Mouse (Mus musculus) hindbrain, embryonic 15.5 days (tissue): ENCODE results near the gene Dnajc7. TPM values are rescaled to one million over a fixed set of nuclear protein-coding genes. Genes with fewer than 3 reads are reported as not detected.
"Not testable (repeated sequence)": the region's sequence is repeated elsewhere in the genome, so short reads cannot be mapped to it uniquely, and the experiment has no call there.

Source experiments
- ATAC-seq: fragments of 200-750 bp; cut with Nextera tagmentation; 2 replicates; pipeline ENCODE4 v1.8.0; 2017; ENCODE audit warnings: low read depth, moderate number of reproducible peaks, moderate TSS enrichment; ENCODE audit not compliant: low FRiP score
- H3K27ac ChIP-seq: fragments of 300-500 bp; sonication (generic); replicated peaks from 2 replicates; pipeline ENCODE4 v1.5.1; 2015; ENCODE audit warnings: mild to moderate bottlenecking, inconsistent platforms
- H3K27me3 ChIP-seq: fragments of 300-500 bp; sonication (generic); 2 replicates; pipeline ENCODE4 v1.6.1; 2015; ENCODE audit warnings: control low read depth, inconsistent platforms
- H3K36me3 ChIP-seq: fragments of 300-500 bp; sonication (generic); 2 replicates; pipeline ENCODE4 v1.6.1; 2015; ENCODE audit warnings: control low read depth, inconsistent platforms
- H3K4me1 ChIP-seq: fragments of 300-500 bp; sonication (generic); replicated peaks from 2 replicates; pipeline ENCODE4 v1.6.1; 2015; ENCODE audit warnings: control low read depth, inconsistent platforms
- H3K4me2 ChIP-seq: fragments of 300-500 bp; sonication (generic); 2 replicates; pipeline ENCODE4 v1.6.1; 2015; ENCODE audit warnings: moderate library complexity, mild to moderate bottlenecking, inconsistent platforms
- H3K4me3 ChIP-seq: fragments of 300-500 bp; sonication (generic); 2 replicates; pipeline ENCODE4 v1.5.1; 2015; ENCODE audit warnings: mild to moderate bottlenecking, inconsistent platforms
- H3K9ac ChIP-seq: fragments of 300-500 bp; sonication (generic); 2 replicates; pipeline ENCODE4 v1.6.1; 2015; ENCODE audit warnings: inconsistent platforms
- H3K9me3 ChIP-seq: fragments of 300-500 bp; sonication (generic); 2 replicates; pipeline ENCODE4 v1.6.1; 2016; ENCODE audit warnings: control low read depth, inconsistent platforms
- WGBS: fragments of 180-500 bp; shearing (Covaris S2); methylation state at CpG from one replicate; pipeline ENCODE4 v1.1.7; 2015; 5-methylcytosine and 5-hydroxymethylcytosine counted together
- polyA plus RNA-seq: library from polyadenylated mRNA; unstranded; fragments of >200 nt; fragmentation: Nextera tagmentation; extraction: Ambion mirVana; gene quantifications from 2 replicates; pipeline ENCODE4 v1.2.1, GENCODE M21; 2015

The Dnajc7 gene
- 278 and 296 TPM in 2 replicates for polyA plus RNA-seq

DNA sequence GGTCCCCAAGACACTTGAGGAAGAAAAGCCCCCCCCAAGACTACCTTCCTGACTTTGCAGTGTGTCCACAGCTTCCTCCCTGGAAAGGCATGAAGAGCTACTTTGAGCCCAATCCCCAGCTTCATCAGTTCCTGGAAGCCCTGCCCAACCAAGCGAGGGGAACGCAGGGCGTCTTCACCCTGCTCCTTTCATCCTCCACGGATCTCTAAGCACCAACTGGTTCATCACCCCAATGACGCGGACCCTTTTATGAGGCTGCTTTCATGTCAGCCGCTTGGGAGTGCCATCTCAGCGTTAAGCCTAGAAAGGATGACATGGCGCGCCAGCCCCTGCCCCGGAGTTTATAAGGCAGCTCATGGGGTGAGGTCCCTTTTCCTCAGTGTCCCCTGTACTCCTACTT is at the start of gene Dnajc7:
Gene Dnajc7 (minus strand): TSS at position 187 of the 400 bp plus-strand sequence.
- Histone ChIP-seq H3K9ac (peak within 1 kb of the TSS; percentile 87), H3K9me3 (no peaks in the 10 kb centered on the region), H3K4me3 (peak within 1 kb of the TSS; percentile 88), H3K27ac (peak within 1 kb of the TSS; percentile 92), H3K4me1 (peaks cover 48% of the 10 kb centered on the region), H3K36me3 (no peaks in the 10 kb centered on the region), H3K27me3 (no peaks in the 10 kb centered on the region), H3K4me2 (peak within 1 kb of the TSS; percentile 87)
- WGBS: under 1% methylated on average over 11 of the region's 11 CpGs
- ATAC-seq: no peak

DNA sequence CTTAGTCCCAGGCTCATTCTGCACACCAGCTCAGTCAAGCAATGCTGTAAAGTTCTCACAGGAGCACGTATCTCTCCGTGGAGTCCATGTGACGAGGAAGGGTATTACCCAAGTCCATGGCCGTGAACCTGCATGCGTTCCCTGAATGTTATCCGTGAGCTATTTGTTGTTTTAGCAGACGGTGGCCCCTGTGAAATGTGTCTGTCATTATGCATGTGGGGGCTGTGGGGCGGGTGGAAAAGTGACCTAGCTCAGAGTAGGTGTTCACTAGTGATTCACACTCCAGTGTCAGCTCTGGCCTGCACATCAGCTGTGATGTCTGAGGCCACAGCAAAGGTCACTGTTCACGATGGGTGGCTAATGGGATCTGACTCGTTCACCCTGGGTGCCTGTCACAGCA is 39.8 kb upstream of the Dnajc7 start:
- peaks cover 8% of the 10 kb centered on the region for H3K4me1 ChIP-seq
- H3K9ac ChIP-seq: no peak overlapping the region
- H3K4me3 ChIP-seq: no peak overlapping the region
- no peaks in the 10 kb centered on the region for H3K36me3 ChIP-seq
- 69% methylated on average over 10 of the region's 10 CpGs for WGBS
- no peak overlapping the region for H3K27ac ChIP-seq
- H3K4me2 ChIP-seq: no peak overlapping the region
- no peak for ATAC-seq
- H3K9me3 ChIP-seq: no peaks in the 10 kb centered on the region
- no peaks in the 10 kb centered on the region for H3K27me3 ChIP-seq

DNA sequence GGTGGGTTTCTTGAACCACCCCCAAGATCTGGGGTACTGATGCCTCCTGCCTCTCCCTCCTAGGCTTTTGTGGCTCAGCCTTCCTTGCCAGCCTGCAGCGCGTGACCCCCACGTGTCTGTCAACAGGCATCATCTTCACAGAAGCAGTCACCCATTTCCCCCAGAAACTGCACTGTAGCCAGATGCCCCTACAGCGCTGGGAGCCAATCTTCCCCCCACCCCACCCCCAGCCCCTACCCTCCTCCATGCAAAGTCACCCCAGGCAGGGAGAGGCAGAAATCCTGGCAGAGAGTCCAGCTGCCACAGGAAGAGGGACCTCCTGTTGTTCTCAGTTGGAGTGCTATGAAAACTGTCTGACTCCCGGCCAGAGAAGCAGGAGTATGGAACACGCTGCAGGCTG is 36.5 kb upstream of the Dnajc7 start:
- ATAC-seq: no peak
- Histone ChIP-seq H3K27me3 (no peaks in the 10 kb centered on the region), H3K36me3 (no peaks in the 10 kb centered on the region), H3K4me2 (no peak overlapping the region; the same call in 1 of the 2 replicates), H3K4me3 (no peak overlapping the region), H3K9me3 (no peaks in the 10 kb centered on the region), H3K9ac (peak overlapping the region; percentile 25; the same call in 1 of the 2 replicates), H3K4me1 (peaks cover 8% of the 10 kb centered on the region), H3K27ac (no peak overlapping the region)
- 6% methylated on average over 6 of the region's 6 CpGs for WGBS

DNA sequence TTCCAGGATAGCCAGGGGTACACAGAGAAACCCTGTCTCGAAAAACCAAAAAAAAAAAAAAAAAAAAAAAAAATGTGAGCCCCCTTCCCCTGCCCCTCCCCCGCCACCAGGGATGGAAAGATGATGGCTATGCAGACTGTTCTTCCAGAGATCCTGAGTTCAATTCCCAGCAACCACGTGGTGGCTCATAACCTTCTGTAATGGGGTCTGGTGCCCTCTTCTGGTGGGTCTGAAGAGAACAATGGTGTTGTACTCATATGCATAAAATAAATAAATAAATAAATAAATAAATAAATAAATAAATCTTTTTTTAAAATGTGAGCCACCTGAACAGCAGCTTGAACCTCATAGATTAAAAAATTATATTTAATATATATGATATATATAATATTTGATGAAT is 35.6 kb upstream of the Dnajc7 start:
- not testable (repeated sequence) for H3K27ac ChIP-seq, H3K9ac ChIP-seq, H3K9me3 ChIP-seq, H3K4me1 ChIP-seq, H3K36me3 ChIP-seq, H3K4me3 ChIP-seq, H3K4me2 ChIP-seq, ATAC-seq, H3K27me3 ChIP-seq
- 70% methylated on average over 3 of the region's 3 CpGs for WGBS

DNA sequence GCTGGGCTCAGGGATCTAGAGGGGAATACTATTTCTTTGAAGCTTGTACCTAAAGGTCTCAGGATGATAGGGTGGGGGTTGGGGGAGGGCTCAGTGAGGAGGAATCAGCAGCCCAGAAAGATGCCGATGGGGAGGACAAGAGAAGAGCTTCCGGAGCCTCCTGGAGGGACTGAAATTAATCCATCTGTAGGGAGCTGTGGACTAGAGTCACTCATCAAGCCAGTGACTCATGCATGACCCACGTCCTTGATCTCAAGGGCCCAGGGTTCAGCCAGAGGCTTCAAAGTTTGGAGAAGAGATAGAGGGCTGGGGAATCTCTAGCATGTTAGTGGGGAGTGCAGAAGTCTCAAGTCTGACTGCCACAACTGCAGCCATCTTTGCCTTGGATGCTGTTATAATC is 31.8 kb upstream of the Dnajc7 start:
- Histone ChIP-seq H3K4me2 (no peak overlapping the region), H3K27me3 (peaks cover 9% of the 10 kb centered on the region), H3K9ac (no peak overlapping the region), H3K27ac (no peak overlapping the region), H3K36me3 (no peaks in the 10 kb centered on the region), H3K9me3 (no peaks in the 10 kb centered on the region), H3K4me3 (no peak overlapping the region), H3K4me1 (peaks cover 8% of the 10 kb centered on the region)
- no peak for ATAC-seq
- WGBS: 20% methylated on average over 3 of the region's 3 CpGs

DNA sequence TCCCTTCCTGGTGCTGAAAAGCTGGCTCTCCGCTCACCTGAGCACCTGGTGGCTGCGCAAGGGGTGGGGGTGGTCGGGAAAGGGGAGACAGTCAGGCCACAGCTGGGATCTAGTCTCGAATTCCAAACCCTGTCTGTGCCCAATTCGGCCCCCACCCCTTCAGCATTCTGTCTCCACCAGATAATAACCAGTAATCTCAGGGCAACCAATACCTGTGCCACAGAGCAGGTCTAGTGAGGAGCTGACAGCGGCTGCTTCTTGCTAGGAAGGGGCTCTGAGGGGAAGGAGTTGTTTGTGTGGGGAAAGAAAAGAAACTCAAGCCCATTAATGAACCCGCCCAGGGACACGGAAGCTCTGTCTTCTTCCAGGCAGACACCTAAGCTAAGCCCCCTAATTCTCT is 31.2 kb upstream of the Dnajc7 start:
- Histone ChIP-seq H3K36me3 (no peaks in the 10 kb centered on the region), H3K9ac (no peak overlapping the region), H3K4me2 (no peak overlapping the region), H3K27me3 (peaks cover 9% of the 10 kb centered on the region), H3K9me3 (no peaks in the 10 kb centered on the region), H3K4me3 (no peak overlapping the region), H3K4me1 (peaks cover 2% of the 10 kb centered on the region), H3K27ac (no peak overlapping the region)
- WGBS: 31% methylated on average over 8 of the region's 8 CpGs
- ATAC-seq: no peak

DNA sequence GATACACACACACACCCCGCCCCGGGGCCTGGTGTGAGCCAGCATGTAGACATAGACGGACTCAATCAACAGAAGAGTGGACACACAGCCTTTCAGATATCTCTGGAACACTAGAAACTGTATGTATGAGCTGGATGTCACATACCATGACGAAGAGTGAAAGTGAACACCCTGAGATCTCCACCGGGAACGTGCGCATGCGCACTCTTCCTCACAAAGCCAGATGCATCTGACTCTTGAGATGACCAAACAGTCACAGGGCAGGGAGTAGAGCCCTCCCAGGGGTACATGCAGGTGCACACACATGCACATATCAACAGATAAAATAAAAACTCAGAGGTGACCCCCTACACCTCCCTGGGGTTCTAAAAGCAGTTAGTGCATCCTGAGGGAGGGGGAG is 28.4 kb upstream of the Dnajc7 start:
- Histone ChIP-seq H3K4me2 (no peak overlapping the region), H3K9me3 (no peaks in the 10 kb centered on the region), H3K4me1 (no peaks in the 10 kb centered on the region), H3K27me3 (peaks cover 9% of the 10 kb centered on the region), H3K36me3 (no peaks in the 10 kb centered on the region), H3K9ac (no peak overlapping the region), H3K4me3 (no peak overlapping the region), H3K27ac (no peak overlapping the region)
- no peak for ATAC-seq
- 88% methylated on average over 8 of the region's 8 CpGs for WGBS

DNA sequence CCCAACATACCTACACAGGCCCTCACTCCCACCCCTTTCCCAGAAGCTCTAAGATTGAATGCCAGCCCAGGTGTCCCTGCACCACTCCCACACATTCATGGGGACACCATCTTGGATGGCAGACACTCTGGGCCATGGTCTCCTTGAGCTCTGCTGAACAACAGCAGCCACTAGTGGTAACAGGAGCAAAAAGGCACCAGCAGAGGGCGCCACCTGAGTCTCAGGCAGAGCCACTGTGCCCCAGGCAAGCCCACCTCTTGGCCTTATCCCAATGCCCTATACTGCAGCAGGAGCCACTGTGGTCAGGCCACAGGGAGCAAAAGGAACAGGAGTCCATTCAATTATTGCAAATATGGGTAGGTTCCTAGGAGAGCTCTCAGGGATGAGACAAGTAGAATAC is 26.3 kb upstream of the Dnajc7 start:
- Histone ChIP-seq H3K27ac (no peak overlapping the region), H3K4me2 (no peak overlapping the region), H3K9me3 (no peaks in the 10 kb centered on the region), H3K9ac (no peak overlapping the region), H3K4me3 (no peak overlapping the region), H3K36me3 (no peaks in the 10 kb centered on the region), H3K27me3 (peaks cover 8% of the 10 kb centered on the region), H3K4me1 (no peaks in the 10 kb centered on the region)
- WGBS: 11% methylated on average over 1 of the region's 1 CpGs
- ATAC-seq: no peak

DNA sequence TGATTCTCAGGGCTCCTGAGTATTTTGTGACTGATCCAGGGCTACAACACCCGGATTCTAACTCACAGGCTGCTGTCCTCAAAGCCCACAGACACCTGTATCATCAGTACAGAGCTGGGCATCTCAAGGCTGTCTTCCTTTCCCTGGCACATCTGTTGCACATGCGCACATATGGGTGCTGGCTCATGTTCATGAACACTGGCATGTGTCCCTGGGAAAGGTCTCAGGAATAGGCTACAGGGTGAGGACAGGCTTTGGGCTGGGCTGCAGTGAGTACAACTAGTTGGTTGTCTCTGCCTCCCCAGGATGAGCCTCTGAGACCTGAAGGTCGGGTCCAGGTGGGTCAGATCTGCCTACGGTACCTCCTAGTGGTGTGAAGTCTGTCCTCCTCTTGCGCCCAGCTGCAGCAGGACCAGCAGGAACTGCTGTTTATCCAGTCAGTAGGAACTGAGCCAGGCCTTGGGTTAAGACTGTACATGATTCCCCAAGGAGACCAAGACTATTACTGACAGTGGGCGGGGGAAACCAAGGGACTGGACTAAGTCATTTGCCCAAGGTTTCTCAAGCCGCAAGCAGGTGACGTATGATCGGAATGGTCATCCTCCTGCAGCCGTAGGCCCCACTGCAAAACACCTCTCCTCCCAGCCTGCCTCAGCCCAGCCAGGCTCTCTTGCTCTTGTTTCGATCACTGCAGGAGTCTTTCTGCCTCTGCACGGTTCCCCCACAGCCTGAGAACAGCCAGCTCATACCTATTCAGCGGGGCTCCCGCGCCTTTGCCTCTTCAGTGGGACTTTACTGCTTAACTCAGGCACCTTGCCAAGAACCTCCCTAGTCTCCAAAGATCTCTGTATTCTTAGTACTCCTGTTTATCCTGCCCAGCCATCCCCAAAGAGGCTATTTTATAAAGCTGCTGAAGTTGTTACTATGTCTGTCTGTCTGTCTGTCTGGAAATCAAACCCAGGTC is 23.9 kb upstream of the Dnajc7 start:
- ATAC-seq: no peak
- Histone ChIP-seq H3K27ac (no peak overlapping the region), H3K9ac (no peak overlapping the region), H3K4me2 (no peak overlapping the region), H3K27me3 (peaks cover 12% of the 10 kb centered on the region), H3K9me3 (no peaks in the 10 kb centered on the region), H3K36me3 (no peaks in the 10 kb centered on the region), H3K4me1 (peaks cover 12% of the 10 kb centered on the region), H3K4me3 (no peak overlapping the region)
- 58% methylated on average over 15 of the region's 15 CpGs for WGBS

DNA sequence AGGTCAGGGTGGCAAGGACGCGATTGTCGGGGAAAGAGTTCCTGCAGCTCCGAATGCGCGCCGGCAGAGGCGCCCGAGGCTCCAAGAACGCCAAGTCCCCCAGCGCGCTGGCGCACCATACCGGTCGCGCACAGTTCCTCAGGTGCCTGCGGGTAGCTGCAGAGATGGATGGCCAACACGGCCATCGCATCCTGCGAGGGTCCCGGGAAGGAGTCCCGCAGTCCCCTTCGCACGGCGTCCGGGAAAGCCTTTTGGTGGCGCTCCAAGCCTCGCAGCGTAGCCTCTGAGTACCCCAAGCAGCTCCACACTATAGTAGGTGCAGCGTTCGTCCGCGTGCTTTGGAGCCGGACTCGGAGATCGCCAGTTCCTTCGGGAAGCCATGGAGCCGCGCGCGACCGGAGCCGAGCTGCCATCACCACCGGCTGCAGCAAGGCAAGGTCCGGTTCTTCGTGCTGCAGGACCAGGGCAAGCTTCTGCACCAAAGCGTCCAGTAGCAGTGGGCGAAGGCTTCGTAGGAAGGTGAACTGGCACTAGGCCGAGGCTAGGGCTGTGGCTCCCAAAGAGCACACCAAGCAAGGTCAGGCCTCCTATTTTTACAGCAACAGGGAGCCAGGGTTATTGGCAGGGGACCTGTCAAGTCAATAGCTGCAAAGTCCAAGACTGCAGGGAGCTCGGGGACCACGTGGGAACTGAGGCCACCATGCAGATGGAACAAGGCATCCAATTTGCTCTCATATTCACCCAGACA is 20.4 kb upstream of the Dnajc7 start:
- Histone ChIP-seq H3K27ac (peak overlapping the region; percentile 18), H3K4me2 (peak overlapping the region; percentile 77), H3K4me3 (peak overlapping the region; percentile 44), H3K27me3 (peaks cover 6% of the 10 kb centered on the region; the same call in 1 of the 2 replicates), H3K36me3 (no peaks in the 10 kb centered on the region), H3K4me1 (peaks cover 12% of the 10 kb centered on the region), H3K9me3 (no peaks in the 10 kb centered on the region), H3K9ac (peak overlapping the region; percentile 45)
- 7% methylated on average over 52 of the region's 52 CpGs for WGBS
- peak; percentile 75 for ATAC-seq

DNA sequence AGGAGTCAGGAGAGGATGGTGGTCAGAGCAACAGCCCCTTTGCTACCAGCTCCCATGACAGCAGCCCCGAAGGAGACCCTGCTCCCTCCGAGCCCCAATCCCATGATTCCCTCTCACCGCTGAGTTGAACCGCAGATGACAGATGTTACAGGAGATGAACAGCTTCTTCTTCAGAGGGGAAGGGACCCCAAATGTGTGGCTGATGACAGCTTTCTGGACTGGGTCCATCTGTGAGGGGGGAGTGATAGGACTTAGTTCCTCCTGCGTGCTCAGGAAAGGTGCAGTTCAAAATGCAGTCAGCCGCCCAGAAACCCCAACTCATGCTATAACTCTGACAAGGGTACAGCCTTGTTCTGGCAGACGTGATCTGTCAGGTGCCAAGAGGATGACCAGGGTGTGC is 14.6 kb upstream of the Dnajc7 start:
- Histone ChIP-seq H3K9me3 (no peaks in the 10 kb centered on the region), H3K4me3 (no peak overlapping the region), H3K4me1 (no peaks in the 10 kb centered on the region), H3K36me3 (no peaks in the 10 kb centered on the region), H3K27ac (no peak overlapping the region), H3K9ac (no peak overlapping the region), H3K4me2 (no peak overlapping the region), H3K27me3 (peaks cover 1% of the 10 kb centered on the region; the same call in 1 of the 2 replicates)
- no peak for ATAC-seq
- WGBS: 74% methylated on average over 7 of the region's 7 CpGs

DNA sequence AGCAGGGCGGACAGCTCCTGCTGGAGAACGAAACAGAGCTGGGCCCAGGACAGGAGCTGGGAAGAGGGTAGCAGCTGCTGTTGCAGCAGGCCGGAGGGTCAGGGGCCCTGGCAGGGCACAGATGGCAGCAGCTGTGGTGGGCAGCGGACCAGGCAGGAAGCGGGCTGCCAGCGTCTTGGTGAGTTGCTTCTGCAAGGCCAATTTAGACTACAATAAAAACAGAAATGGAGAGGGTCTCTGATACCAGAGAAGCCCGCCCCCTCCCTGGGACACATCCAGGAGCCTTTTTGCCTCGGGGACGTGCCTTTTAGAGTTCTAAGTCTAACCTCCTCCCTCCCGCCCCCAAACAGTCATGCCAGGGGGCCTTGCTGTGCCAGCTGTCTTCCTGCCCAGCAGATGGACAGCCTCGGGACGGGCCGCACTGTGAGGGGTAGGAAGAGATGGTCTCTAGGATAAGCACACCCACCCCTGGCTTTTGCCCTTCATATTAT is 8.9 kb upstream of the Dnajc7 start:
- WGBS: 23% methylated on average over 13 of the region's 13 CpGs
- Histone ChIP-seq H3K27ac (peak overlapping the region; percentile 43), H3K4me1 (peaks cover 19% of the 10 kb centered on the region), H3K36me3 (0 out of 2 replicates have a peak, but pooled peaks cover 12% of the 10 kb centered on the region), H3K27me3 (no peaks in the 10 kb centered on the region), H3K9me3 (no peaks in the 10 kb centered on the region), H3K4me3 (no peak overlapping the region), H3K4me2 (no peak overlapping the region), H3K9ac (no peak overlapping the region)
- peak; percentile 57 for ATAC-seq
